Mouse (Mus musculus) neural tube, embryonic 14.5 days (tissue): ENCODE data around the gene Tle4. TPM values are rescaled to one million over a fixed set of nuclear protein-coding genes. Genes with fewer than 3 reads are reported as not detected.

Experiments used
- ATAC-seq: fragments of 200-750 bp; cut with Nextera tagmentation; 2 replicates; pipeline ENCODE4 v1.8.0; 2017; ENCODE audit warnings: low read depth, mild to moderate bottlenecking, moderate TSS enrichment, moderate library complexity
- H3K27ac ChIP-seq: fragments of 300-500 bp; sonication (generic); 2 replicates; pipeline ENCODE4 v1.5.1; 2014; ENCODE audit warnings: low read depth, mild to moderate bottlenecking, control low read depth, low read length, moderate library complexity, mixed read lengths
- H3K27me3 ChIP-seq: fragments of 300-500 bp; sonication (generic); 2 replicates; pipeline ENCODE4 v1.6.1; 2014; ENCODE audit warnings: low read length; ENCODE audit not compliant: control insufficient read depth, insufficient read depth
- H3K36me3 ChIP-seq: fragments of 300-500 bp; sonication (generic); 2 replicates; pipeline ENCODE4 v1.6.1; 2014; ENCODE audit warnings: low read length, mixed read lengths; ENCODE audit not compliant: control insufficient read depth, insufficient read depth
- H3K4me1 ChIP-seq: fragments of 300-500 bp; sonication (generic); 2 replicates; pipeline ENCODE4 v1.6.1; 2014; ENCODE audit warnings: low read length; ENCODE audit not compliant: control insufficient read depth, insufficient read depth
- H3K4me2 ChIP-seq: fragments of 300-500 bp; sonication (generic); 2 replicates; pipeline ENCODE4 v1.6.1; 2014; ENCODE audit warnings: mild to moderate bottlenecking, low read depth, low read length, control low read depth
- H3K4me3 ChIP-seq: fragments of 300-500 bp; sonication (generic); 2 replicates; pipeline ENCODE4 v1.5.1; 2014; ENCODE audit warnings: low read depth, low read length, control low read depth, mixed read lengths
- H3K9ac ChIP-seq: fragments of 300-500 bp; sonication (generic); replicated peaks from 2 replicates; pipeline ENCODE4 v1.6.1; 2014; ENCODE audit warnings: low read depth, mild to moderate bottlenecking, control low read depth, low read length, mixed read lengths
- H3K9me3 ChIP-seq: fragments of 300-500 bp; sonication (generic); 2 replicates; pipeline ENCODE4 v1.6.1; 2016; ENCODE audit warnings: low read length; ENCODE audit not compliant: control insufficient read depth
- WGBS: fragments of 180-500 bp; shearing (Covaris S2); extraction: QIAGEN DNeasy Blood & Tissue Kit; methylation state at CpG from one replicate; pipeline ENCODE4 v1.1.7; 2014; 5-methylcytosine and 5-hydroxymethylcytosine counted together
- polyA plus RNA-seq: library from polyadenylated mRNA; unstranded; fragments of >200 nt; fragmentation: Nextera tagmentation; extraction: Ambion mirVana; gene quantifications from 2 replicates; pipeline ENCODE4 v1.2.1, GENCODE M21; 2014

Tle4 gene
- polyA plus RNA-seq, 1 experiment from 2014 or later = 27.0 TPM

GRCm38 (mm10) chr19:14547133-14547842, 50.6 kb downstream of the Tle4 start:
- ATAC-seq = no peak
- Histone ChIP-seq H3K4me2 (no peak overlapping the region), H3K9me3 (no peaks in the 10 kb centered on the region), H3K27me3 (no peaks in the 10 kb centered on the region), H3K9ac (no peak overlapping the region), H3K27ac (no peak overlapping the region), H3K36me3 (no peaks in the 10 kb centered on the region), H3K4me3 (no peak overlapping the region), H3K4me1 (no peaks in the 10 kb centered on the region)
- 92% methylated on average over 8 of the region's 8 CpGs for WGBS

GRCm38 (mm10) chr19:14545485-14545884, 52.4 kb downstream of the Tle4 start:
- Histone ChIP-seq H3K36me3 (no peaks in the 10 kb centered on the region), H3K4me1 (0 out of 2 replicates have a peak, but pooled peaks cover 5% of the 10 kb centered on the region), H3K27me3 (no peaks in the 10 kb centered on the region), H3K9ac (no peak overlapping the region), H3K4me2 (no peak overlapping the region), H3K9me3 (no peaks in the 10 kb centered on the region), H3K27ac (no peak overlapping the region), H3K4me3 (no peak overlapping the region)
- 98% methylated on average over 1 of the region's 1 CpGs for WGBS
- ATAC-seq = no peak

GRCm38 (mm10) chr19:14543305-14543704, 54.5 kb downstream of the Tle4 start:
- 66% methylated on average over 1 of the region's 1 CpGs for WGBS
- H3K27ac ChIP-seq = no peak overlapping the region
- H3K9me3 ChIP-seq = no peaks in the 10 kb centered on the region
- H3K9ac ChIP-seq = no peak overlapping the region
- no peaks in the 10 kb centered on the region for H3K36me3 ChIP-seq
- H3K4me2 ChIP-seq = no peak overlapping the region
- H3K4me3 ChIP-seq = no peak overlapping the region
- no peaks in the 10 kb centered on the region for H3K27me3 ChIP-seq
- ATAC-seq = no peak
- 0 out of 2 replicates have a peak, but pooled peaks cover 5% of the 10 kb centered on the region for H3K4me1 ChIP-seq

DNA sequence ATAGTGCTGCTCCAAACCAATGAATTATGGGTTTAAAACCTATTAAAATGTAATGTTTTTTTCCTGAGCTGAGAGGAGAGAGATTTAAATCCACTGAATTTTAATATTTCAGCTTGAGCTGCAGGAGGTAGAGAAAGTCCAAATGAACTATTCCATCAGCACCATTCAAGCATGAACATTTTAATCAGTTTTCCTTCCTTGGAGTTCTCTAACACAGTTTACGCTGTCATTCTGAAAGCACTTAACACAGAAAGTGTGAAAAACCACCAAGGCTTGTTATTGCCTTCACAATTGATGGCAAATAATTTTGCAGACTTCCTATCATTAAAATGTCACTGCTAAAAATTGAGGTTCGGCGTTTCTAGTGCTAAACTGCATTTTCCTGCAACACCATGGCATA, 57.2 kb downstream of the Tle4 start:
- Histone ChIP-seq H3K27me3 (no peaks in the 10 kb centered on the region), H3K27ac (no peak overlapping the region), H3K36me3 (no peaks in the 10 kb centered on the region), H3K9ac (no peak overlapping the region), H3K4me3 (no peak overlapping the region), H3K4me2 (no peak overlapping the region), H3K9me3 (no peaks in the 10 kb centered on the region), H3K4me1 (0 out of 2 replicates have a peak, but pooled peaks cover 5% of the 10 kb centered on the region)
- ATAC-seq = no peak
- 54% methylated on average over 3 of the region's 3 CpGs for WGBS

DNA sequence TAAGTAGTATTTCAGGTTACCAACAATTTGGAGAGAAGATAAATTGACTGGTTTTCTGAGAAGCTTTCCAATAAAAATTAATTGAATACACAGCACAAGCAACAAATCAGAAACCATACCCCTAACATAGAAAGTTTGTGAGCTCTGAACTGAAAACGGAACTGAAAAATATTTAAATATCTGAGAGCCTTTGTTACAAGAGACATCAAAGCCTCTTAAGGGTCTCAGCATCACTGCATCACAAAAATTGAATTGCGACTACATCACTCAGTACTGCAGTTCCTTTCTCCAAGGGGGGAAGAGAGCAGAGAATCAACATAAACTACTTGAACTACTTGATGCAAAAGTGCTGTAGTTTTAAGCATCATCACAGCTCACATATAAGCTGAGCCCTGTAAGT, 61.2 kb downstream of the Tle4 start:
- 0 out of 2 replicates have a peak, but pooled peaks cover under 1% of the 10 kb centered on the region for H3K4me1 ChIP-seq
- no peak overlapping the region for H3K4me3 ChIP-seq
- H3K4me2 ChIP-seq = no peak overlapping the region
- no peak for ATAC-seq
- H3K9ac ChIP-seq = no peak overlapping the region
- no peak overlapping the region for H3K27ac ChIP-seq
- no peaks in the 10 kb centered on the region for H3K27me3 ChIP-seq
- no peaks in the 10 kb centered on the region for H3K36me3 ChIP-seq
- WGBS = 87% methylated on average over 2 of the region's 2 CpGs
- no peaks in the 10 kb centered on the region for H3K9me3 ChIP-seq

DNA sequence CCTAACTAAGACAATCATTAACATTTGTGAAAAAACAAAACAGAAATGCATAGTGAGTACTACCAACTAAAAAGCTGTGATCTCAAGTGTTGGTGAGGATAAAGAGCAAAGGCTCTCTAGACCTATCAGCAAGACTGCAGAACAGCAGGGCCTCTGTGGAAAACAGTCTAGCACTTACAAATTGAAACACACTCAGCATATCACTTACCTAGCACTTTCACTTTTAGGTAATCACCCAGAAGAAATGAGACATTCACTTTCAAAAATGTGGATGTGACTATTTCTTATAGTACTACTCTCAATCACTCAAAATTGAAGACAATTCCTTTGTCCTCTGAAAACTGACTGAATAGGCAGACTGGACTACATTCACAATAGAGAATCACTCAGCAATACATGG, 63.4 kb downstream of the Tle4 start:
- Histone ChIP-seq H3K36me3 (no peaks in the 10 kb centered on the region), H3K4me3 (no peak overlapping the region), H3K4me2 (no peak overlapping the region), H3K9me3 (no peaks in the 10 kb centered on the region), H3K27me3 (no peaks in the 10 kb centered on the region), H3K27ac (no peak overlapping the region), H3K4me1 (no peaks in the 10 kb centered on the region), H3K9ac (no peak overlapping the region)
- ATAC-seq = no peak

DNA sequence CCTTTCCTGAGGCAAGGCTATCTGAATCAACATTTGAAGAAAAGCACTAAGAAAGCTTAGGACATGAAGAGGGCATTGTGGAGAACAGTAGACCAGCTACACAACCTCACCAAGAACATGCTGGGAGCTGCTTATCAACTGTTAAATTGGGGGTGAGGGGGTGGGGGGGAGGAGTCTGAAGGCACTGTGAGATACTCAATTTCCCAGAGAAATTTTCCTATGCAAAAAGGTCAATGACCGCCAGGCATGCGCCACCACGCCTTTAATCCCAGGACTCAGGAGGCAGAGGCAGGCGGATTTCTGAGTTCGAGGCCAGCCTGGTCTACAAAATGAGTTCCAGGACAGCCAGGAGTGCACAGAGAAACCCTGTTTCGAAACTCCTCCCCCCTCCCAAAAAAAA, 65.0 kb downstream of the Tle4 start:
- H3K4me2 ChIP-seq = no peak overlapping the region
- no peaks in the 10 kb centered on the region for H3K27me3 ChIP-seq
- H3K4me1 ChIP-seq = no peaks in the 10 kb centered on the region
- no peak overlapping the region for H3K27ac ChIP-seq
- no peak overlapping the region for H3K9ac ChIP-seq
- no peak overlapping the region for H3K4me3 ChIP-seq
- WGBS = 98% methylated on average over 6 of the region's 6 CpGs
- no peaks in the 10 kb centered on the region for H3K9me3 ChIP-seq
- ATAC-seq = no peak
- H3K36me3 ChIP-seq = no peaks in the 10 kb centered on the region

- 74% methylated on average over 2 of the region's 2 CpGs for WGBS
- Histone ChIP-seq H3K9me3 (no peaks in the 10 kb centered on the region), H3K36me3 (no peaks in the 10 kb centered on the region), H3K27me3 (no peaks in the 10 kb centered on the region), H3K4me2 (no peak overlapping the region), H3K4me3 (no peak overlapping the region), H3K27ac (no peak overlapping the region), H3K4me1 (peaks cover 4% of the 10 kb centered on the region; the same call in 1 of the 2 replicates), H3K9ac (no peak overlapping the region)
- ATAC-seq = no peak
Observed at GRCm38 (mm10) chr19:14520098-14520802, 77.6 kb downstream of the Tle4 start.

GRCm38 (mm10) chr19:14519186-14519585, 78.7 kb downstream of the Tle4 start:
- H3K27me3 ChIP-seq = no peaks in the 10 kb centered on the region
- H3K36me3 ChIP-seq = no peaks in the 10 kb centered on the region
- ATAC-seq = no peak
- H3K4me2 ChIP-seq = no peak overlapping the region
- H3K4me1 ChIP-seq = peaks cover 4% of the 10 kb centered on the region; the same call in 1 of the 2 replicates
- H3K27ac ChIP-seq = no peak overlapping the region
- H3K9ac ChIP-seq = no peak overlapping the region
- no peaks in the 10 kb centered on the region for H3K9me3 ChIP-seq
- no peak overlapping the region for H3K4me3 ChIP-seq
- 91% methylated on average over 7 of the region's 7 CpGs for WGBS
